ENCODE assay signal across 10 mouse cellular contexts in the genomic region with DNA sequence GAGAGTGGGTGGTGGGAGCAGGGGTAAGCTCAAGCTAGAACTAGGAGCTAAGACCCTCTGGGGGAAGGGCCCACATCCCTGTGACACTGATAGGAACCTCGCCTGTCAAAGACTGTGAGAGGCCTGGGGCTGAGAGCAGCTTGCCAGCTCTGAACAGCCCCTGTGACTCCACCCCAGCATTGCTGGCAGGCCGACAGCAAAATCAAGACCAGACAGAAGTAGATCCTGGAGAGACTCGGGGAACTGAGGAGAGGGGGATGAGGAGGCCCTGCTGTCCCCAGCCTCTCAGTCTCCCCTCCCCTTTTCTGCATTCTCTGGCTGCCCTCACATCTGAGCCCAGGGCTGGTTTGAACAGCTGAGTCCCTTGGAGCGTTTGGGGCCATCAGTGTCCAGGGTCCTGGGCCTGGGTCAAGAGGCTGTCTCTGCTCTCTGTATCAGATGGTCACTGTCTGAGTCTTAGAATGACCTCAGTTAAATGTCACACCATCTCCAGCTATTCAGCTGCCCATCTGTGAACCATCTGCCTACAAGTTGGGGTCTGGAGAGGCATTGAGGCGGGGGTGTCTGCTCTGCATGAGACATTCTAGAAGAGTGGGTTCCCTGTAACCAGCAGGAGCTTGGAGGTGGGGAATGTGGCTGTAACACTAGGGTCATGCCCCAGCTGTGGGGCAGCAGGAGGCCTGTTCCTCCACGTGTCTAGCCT. TPM values are rescaled to one million over a fixed set of nuclear protein-coding genes. Genes with fewer than 3 reads are reported as not detected.
DNase-seq lines count a peak whose midpoint lies in the region; ATAC-seq and TF ChIP-seq lines count a peak whose summit lies in the region.
"Had no signal": no experiment of that assay in that cellular context is flagged by ENCODE, and none has a peak within 500 bp of the region (broad histone marks: within the 10 kb centered on the region; RNA-seq: fewer than 3 reads in every experiment).

No protein-coding gene starts in this region.

- peak; percentile 77 for DNase-seq in lung, embryonic 14.5 days
- no peak for DNase-seq in lung, postnatal 36 days
- DNase-seq in ovary, adult 18-20 months (ENCODE audit: low spot score): no peak
- DNase-seq in layer of hippocampus, adult 18-20 months (ENCODE audit: low spot score in 2 of 2): no peak
- DNase-seq in left cerebral cortex, adult 2 months (ENCODE audit: extremely low spot score in 1 of 2, low spot score in 2 of 2): no peak
- DNase-seq: right cerebral cortex, postnatal 14 days had no signal

- H3K27ac ChIP-seq in lung, embryonic 14.5 days (ENCODE audit: low read depth): peak overlapping the region; percentile 50; the same call in 1 of the 2 replicates
- H3K27ac ChIP-seq in forebrain, embryonic 13.5 days: no peak overlapping the region
- H3K27ac ChIP-seq in hindbrain, embryonic 15.5 days (replicated peaks): no peak overlapping the region
- H3K27ac ChIP-seq in neural tube, embryonic 15.5 days (replicated peaks): peak overlapping the region; percentile 15; the same call in 1 of the 2 replicates
- H3K27ac ChIP-seq in left cerebral cortex, adult 2 months: no peak overlapping the region
- H3K27ac ChIP-seq: kidney, postnatal 0 days had no signal

- 0 out of 2 replicates have a peak, but pooled peaks cover 12% of the 10 kb centered on the region for H3K4me1 ChIP-seq in lung, embryonic 14.5 days (ENCODE audit: insufficient read depth)
- peaks cover 16% of the 10 kb centered on the region for H3K4me1 ChIP-seq in forebrain, embryonic 13.5 days
- peaks cover 20% of the 10 kb centered on the region for H3K4me1 ChIP-seq in hindbrain, embryonic 15.5 days (replicated peaks)
- H3K4me1 ChIP-seq in neural tube, embryonic 15.5 days: peaks cover 17% of the 10 kb centered on the region

- no peak overlapping the region; the same call in 1 of the 2 replicates for H3K9ac ChIP-seq in lung, embryonic 14.5 days
- H3K9ac ChIP-seq in forebrain, embryonic 13.5 days: peak overlapping the region; percentile 16; the same call in 1 of the 2 replicates
- H3K9ac ChIP-seq in hindbrain, embryonic 15.5 days: no peak overlapping the region
- H3K9ac ChIP-seq in neural tube, embryonic 15.5 days (replicated peaks): no peak overlapping the region

- H3K4me2 ChIP-seq in lung, embryonic 14.5 days: no peak overlapping the region
- H3K4me2 ChIP-seq in forebrain, embryonic 13.5 days: no peak overlapping the region
- no peak overlapping the region for H3K4me2 ChIP-seq in hindbrain, embryonic 15.5 days
- H3K4me2 ChIP-seq in neural tube, embryonic 15.5 days: no peak overlapping the region

- H3K9me3 ChIP-seq in lung, embryonic 14.5 days (ENCODE audit: low read depth, low read length): no peaks in the 10 kb centered on the region
- no peaks in the 10 kb centered on the region for H3K9me3 ChIP-seq in forebrain, embryonic 13.5 days (replicated peaks)
- H3K9me3 ChIP-seq in hindbrain, embryonic 15.5 days: no peaks in the 10 kb centered on the region
- no peaks in the 10 kb centered on the region for H3K9me3 ChIP-seq in neural tube, embryonic 15.5 days (replicated peaks)

- TF ChIP-seq CTCF in lung, embryonic 14.5 days (IDR thresholded peaks at IDR 0.05; ENCODE audit: low read depth): no peak
- no peak for TF ChIP-seq CTCF in left cerebral cortex, adult 2 months (IDR thresholded peaks at IDR 0.05)

- whole genome bisulfite sequencing in lung, embryonic 14.5 days: 21% methylated on average over 6 of the region's 6 CpGs
- 41% methylated on average over 6 of the region's 6 CpGs for WGBS in forebrain, embryonic 13.5 days
- 28% methylated on average over 6 of the region's 6 CpGs for WGBS in hindbrain, embryonic 15.5 days
- 25% methylated on average over 6 of the region's 6 CpGs for WGBS in neural tube, embryonic 15.5 days

- peak; percentile 85 for ATAC-seq in lung, embryonic 14.5 days (ENCODE audit: insufficient read depth)
- 0 out of 2 replicates have a peak, but pooled peaks have one; percentile 33 for ATAC-seq in forebrain, embryonic 13.5 days
- peak; percentile 51 for ATAC-seq in hindbrain, embryonic 15.5 days (ENCODE audit: low FRiP score, low read depth)
- no peak for ATAC-seq in neural tube, embryonic 15.5 days (ENCODE audit: low FRiP score)

- H3K27me3 ChIP-seq in lung, embryonic 14.5 days (ENCODE audit: insufficient read depth, low read length): no peaks in the 10 kb centered on the region
- H3K27me3 ChIP-seq in forebrain, embryonic 13.5 days: no peaks in the 10 kb centered on the region
- no peaks in the 10 kb centered on the region for H3K27me3 ChIP-seq in hindbrain, embryonic 15.5 days
- H3K27me3 ChIP-seq in neural tube, embryonic 15.5 days (replicated peaks): no peaks in the 10 kb centered on the region

- no peaks in the 10 kb centered on the region for H3K36me3 ChIP-seq in lung, embryonic 14.5 days (ENCODE audit: insufficient read depth)
- H3K36me3 ChIP-seq in forebrain, embryonic 13.5 days (ENCODE audit: poor library complexity, severe bottlenecking): no peaks in the 10 kb centered on the region
- no peaks in the 10 kb centered on the region for H3K36me3 ChIP-seq in hindbrain, embryonic 15.5 days
- no peaks in the 10 kb centered on the region for H3K36me3 ChIP-seq in neural tube, embryonic 15.5 days

- no peak overlapping the region for H3K4me3 ChIP-seq in lung, embryonic 14.5 days (ENCODE audit: low read depth, low read length)
- H3K4me3 ChIP-seq in forebrain, embryonic 13.5 days: no peak overlapping the region
- H3K4me3 ChIP-seq in hindbrain, embryonic 15.5 days: no peak overlapping the region
- no peak overlapping the region for H3K4me3 ChIP-seq in neural tube, embryonic 15.5 days (replicated peaks)
- H3K4me3 ChIP-seq in left cerebral cortex, adult 2 months: no peak overlapping the region

- intact Hi-C loops in left cerebral cortex, adult 2 months (cut with DNase I): no loop called here

RNA-seq across cellular contexts. Expression of a gene that starts 53.9 kb away (rescaled TPM):
- polyA plus RNA-seq in lung, embryonic 14.5 days (2014; fragmentation: Nextera tagmentation; extraction: Ambion mirVana): 14.8 and 18.0 TPM in 2 replicates
- 5.8 and 8.1 TPM in 2 replicates for polyA plus RNA-seq in forebrain, embryonic 13.5 days (2015; fragmentation: Nextera tagmentation; extraction: Ambion mirVana)
- 9.4 and 11.3 TPM in 2 replicates for polyA plus RNA-seq in hindbrain, embryonic 15.5 days (2015; fragmentation: Nextera tagmentation; extraction: Ambion mirVana)
- polyA plus RNA-seq in neural tube, embryonic 15.5 days (2015; fragmentation: Nextera tagmentation; extraction: Ambion mirVana): 10.7 and 11.7 TPM in 2 replicates
- 1 to 10 TPM; 2.8 to 7.3 TPM for total RNA-seq in layer of hippocampus, adult 18-20 months (2021)
- 1 to 10 TPM; 4.3 to 5.5 TPM for total RNA-seq in left cerebral cortex, adult 2 months (2021)

Comparison
In these comparisons a context has a peak if more than half of its experiments do, and no peak if none do; other contexts are left out.
1. H3K27ac ChIP-seq: peak in lung, embryonic 14.5 days (single experiment) and neural tube, embryonic 15.5 days (single experiment); none in forebrain, embryonic 13.5 days (single experiment), hindbrain, embryonic 15.5 days (single experiment) and left cerebral cortex, adult 2 months (single experiment).